Mouse (Mus musculus) frontal cortex, postnatal 36 days (tissue): ENCODE results near the gene Spata13.

Source experiments
- DNase-seq, 2 experiments: peaks; one replicate each; pipeline ENCODE4 v3.0.0; 2022; ENCODE audit warnings: low spot score in 2 of 2

The Spata13 gene

GRCm38 (mm10) chr14:60639195-60639594 lies 5.4 kb downstream of the Spata13 start:
- no peak for DNase-seq

- DNase-seq, result no peak
Measured at GRCm38 (mm10) chr14:60641120-60641519, 7.3 kb downstream of the Spata13 start.

- DNase-seq, result no peak
Measured at GRCm38 (mm10) chr14:60642131-60642530, 8.3 kb downstream of the Spata13 start.

- no peak for DNase-seq
Measured at GRCm38 (mm10) chr14:60643098-60643870, 9.5 kb downstream of the Spata13 start.

GRCm38 (mm10) chr14:60646373-60646772 lies 12.6 kb downstream of the Spata13 start:
- DNase-seq, result no peak

GRCm38 (mm10) chr14:60647885-60648284 lies 14.1 kb downstream of the Spata13 start:
- DNase-seq, result no peak

- no peak for DNase-seq
Measured at GRCm38 (mm10) chr14:60648956-60649355, 15.2 kb downstream of the Spata13 start.

GRCm38 (mm10) chr14:60653184-60653583 lies 19.4 kb downstream of the Spata13 start:
- DNase-seq, result no peak

GRCm38 (mm10) chr14:60653977-60654376 lies 20.2 kb downstream of the Spata13 start:
- no peak for DNase-seq

GRCm38 (mm10) chr14:60654708-60655107 lies 20.9 kb downstream of the Spata13 start:
- DNase-seq, result no peak

- DNase-seq, result peak; percentile 71 to 79
Measured at GRCm38 (mm10) chr14:60655941-60656700, 22.3 kb downstream of the Spata13 start.

GRCm38 (mm10) chr14:60656701-60657085 lies 22.9 kb downstream of the Spata13 start:
- no peak for DNase-seq

GRCm38 (mm10) chr14:60657891-60658290 lies 24.1 kb downstream of the Spata13 start:
- no peak for DNase-seq

GRCm38 (mm10) chr14:60659498-60659897 lies 25.7 kb downstream of the Spata13 start:
- DNase-seq, result peak; percentile 81 to 91

- no peak for DNase-seq
Measured at GRCm38 (mm10) chr14:60660591-60660990, 26.8 kb downstream of the Spata13 start.

GRCm38 (mm10) chr14:60661281-60661680 lies 27.5 kb downstream of the Spata13 start:
- no peak for DNase-seq

GRCm38 (mm10) chr14:60663309-60663940 lies 29.6 kb downstream of the Spata13 start:
- no peak for DNase-seq

GRCm38 (mm10) chr14:60664641-60665040 lies 30.8 kb downstream of the Spata13 start:
- no peak for DNase-seq

- no peak for DNase-seq
Measured at GRCm38 (mm10) chr14:60665263-60665662, 31.5 kb downstream of the Spata13 start.

- no peak for DNase-seq
Measured at GRCm38 (mm10) chr14:60666252-60666651, 32.5 kb downstream of the Spata13 start.

- DNase-seq, result peak in 1 of 2 experiments; percentile 56
Measured at GRCm38 (mm10) chr14:60670191-60670590, 36.4 kb downstream of the Spata13 start.

GRCm38 (mm10) chr14:60671504-60671903 lies 37.7 kb downstream of the Spata13 start:
- no peak for DNase-seq
